Mouse (Mus musculus) adipose tissue, adult 10 weeks (tissue): Measurements from ENCODE around the gene Tcf19. TPM values are rescaled to one million over a fixed set of nuclear protein-coding genes. Genes with fewer than 3 reads are reported as not detected.

Experiments
- polyA plus RNA-seq: library from polyadenylated mRNA; stranded (reverse); fragments of 350-450 nt; fragmentation: Illumina TruSeq; extraction: RNeasy Lipid Tissue Mini Kit (QIAGEN cat#74804); gene quantifications from one replicate; pipeline ENCODE4 v1.2.3, GENCODE M21; 2014; ENCODE audit warnings: low read depth, low replicate concordance

Tcf19 gene
- polyA plus RNA-seq, result 6.6 TPM

DNA sequence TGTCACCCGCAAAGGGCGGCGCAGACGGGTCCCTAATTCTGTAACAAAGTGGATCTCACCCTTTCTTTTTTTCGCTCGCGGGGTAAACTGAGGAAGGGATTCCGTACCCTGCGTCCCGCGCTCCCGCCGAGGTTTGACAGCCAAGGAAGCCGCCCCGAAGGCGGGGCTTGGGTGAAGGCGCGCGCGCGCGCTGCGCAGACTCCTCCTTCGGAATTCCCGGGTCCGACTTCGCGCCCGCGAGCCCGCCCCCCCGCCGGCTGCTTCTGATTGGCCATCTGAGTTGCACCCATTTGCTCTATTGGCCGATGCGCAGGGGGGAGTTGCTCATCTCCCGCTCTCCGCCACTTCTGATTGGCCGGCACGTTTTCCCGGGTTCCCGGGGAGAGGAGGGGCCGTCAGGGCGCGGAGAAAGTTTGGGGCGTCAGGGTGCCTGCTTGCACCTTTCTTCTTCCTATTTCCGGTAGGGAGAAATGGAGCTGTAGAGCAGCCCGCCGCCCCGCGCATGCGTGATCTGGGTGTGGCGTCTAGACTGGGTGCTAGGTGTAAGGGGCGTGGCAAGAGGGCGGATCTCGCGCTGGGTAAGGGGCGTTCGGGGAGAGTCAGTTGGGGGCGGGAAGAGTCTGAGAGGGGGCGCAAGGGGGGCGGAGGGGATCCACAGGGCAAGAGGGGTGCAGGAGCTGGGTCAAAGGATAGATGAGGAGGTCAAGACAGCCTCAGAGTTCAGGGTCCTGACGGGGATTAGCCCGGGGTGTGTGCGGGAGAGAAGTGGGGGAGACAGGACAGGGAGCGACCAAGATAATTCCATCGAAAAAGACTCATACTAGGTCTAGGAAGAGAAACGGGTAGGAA is at the start of gene Tcf19, which contains the start of gene Cchcr1:
Tcf19 (minus strand) TSS at position 173 of the 849 bp plus-strand sequence.
Cchcr1 (plus strand) TSS at position 449 of the 849 bp plus-strand sequence.

DNA sequence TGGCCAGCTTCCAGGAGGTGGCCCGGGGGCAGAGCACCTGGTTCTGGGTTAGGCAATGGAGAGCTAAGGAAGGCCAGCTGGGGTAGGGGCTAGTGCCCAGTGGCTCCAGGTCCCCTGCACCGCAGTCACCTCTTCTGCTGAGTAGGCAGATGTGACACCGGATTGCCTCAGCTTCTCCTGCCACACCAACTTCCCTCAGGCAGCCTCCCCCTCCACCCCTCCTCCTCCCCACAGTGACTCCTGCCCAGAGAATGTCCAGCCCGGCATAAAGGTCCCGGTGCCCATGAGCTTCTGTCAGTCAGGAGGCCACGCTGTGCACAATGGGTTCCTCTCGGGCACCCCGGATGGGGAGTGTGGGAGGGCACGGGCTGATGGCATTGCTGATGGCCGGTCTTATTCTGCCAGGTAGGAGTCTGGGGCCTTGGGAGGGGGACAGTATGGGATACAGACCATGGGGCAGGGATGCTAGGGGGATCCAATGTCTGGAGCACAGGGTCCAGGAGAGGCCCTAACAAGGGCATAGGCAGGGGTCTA is 35.3 kb upstream of the Tcf19 start, which contains the start of gene Cdsn:
Cdsn (plus strand) TSS at position 248 of the 534 bp plus-strand sequence.

DNA sequence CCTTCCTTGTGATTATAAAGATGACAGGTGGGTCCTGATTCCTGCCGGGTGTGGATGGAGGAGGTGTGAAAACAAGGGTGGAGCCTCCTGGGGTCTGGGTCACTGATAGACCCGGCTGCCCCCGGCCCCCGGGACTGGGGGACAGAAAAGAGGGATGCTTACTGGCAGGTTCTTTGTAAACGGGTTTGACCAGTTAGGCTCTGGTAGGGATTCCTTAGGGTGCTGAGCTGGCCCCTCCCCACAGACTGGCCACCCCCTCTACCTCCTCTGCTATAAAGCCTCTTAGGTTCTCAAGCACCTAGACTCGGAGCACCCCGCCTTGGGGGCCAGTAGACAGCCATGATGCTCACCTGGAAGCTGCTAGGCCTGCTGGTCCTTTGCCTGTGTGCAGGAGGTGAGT is 16.3 kb upstream of the Tcf19 start, which contains the start of gene Psors1c2:
Psors1c2 (plus strand) TSS at position 301 of the 400 bp plus-strand sequence.

DNA sequence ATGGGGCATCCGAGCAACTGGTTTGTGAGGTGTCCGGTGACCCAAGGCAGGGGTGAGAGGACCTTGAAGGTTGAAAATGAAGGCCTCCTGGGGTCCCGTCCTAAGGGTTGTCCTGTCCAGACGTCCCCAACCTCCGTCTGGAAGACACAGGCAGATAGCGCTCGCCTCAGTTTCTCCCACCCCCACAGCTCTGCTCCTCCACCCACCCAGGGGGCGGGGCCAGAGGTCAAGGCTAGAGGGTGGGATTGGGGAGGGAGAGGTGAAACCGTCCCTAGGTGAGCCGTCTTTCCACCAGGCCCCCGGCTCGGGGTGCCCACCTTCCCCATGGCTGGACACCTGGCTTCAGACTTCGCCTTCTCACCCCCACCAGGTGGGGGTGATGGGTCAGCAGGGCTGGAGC is 10.8 kb downstream of the Tcf19 start, which contains the start of gene Pou5f1:
Pou5f1 (plus strand) TSS at position 243 of the 400 bp plus-strand sequence.

DNA sequence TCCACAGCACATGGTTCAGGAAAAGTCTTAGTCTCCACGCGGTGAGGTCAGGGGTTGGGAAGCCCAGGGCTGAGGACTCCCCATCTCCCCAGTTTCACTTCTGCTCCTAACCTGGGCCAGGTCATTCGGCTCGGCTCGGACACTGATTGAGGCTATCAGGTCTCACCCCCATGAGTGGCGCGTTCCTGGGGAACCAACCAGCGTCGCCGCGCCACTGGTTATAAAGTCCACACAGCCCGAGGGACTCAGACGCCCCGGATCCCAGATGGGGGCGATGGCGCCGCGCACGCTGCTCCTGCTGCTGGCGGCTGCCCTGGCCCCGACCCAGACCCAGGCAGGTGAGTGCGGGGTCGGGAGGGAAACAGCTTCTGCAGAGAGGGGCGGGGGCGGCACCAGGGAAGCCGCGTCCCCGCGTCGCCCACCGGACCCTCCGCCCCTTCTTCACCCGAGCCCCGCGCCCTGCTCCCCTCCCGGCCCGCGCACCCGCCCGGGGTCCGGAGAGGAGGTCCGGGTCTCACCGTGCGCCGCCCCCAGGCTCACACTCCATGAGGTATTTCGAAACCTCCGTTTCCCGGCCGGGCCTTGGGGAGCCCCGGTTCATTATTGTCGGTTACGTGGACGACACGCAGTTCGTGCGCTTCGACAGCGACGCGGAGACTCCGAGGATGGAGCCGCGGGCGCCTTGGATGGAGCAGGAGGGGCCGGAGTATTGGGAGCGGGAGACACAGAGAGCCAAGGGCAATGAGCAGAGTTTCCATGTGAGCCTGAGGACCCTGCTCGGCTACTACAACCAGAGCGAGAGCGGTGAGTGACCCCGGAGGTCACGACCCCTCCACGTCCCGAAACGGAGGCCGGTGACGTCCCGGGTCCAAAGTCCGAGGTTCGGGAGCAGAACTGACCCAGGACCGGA is 46.5 kb downstream of the Tcf19 start, which contains the start of gene H2-Q10:
H2-Q10 (plus strand) TSS at position 248 of the 910 bp plus-strand sequence.

Other genes starting within 250 kb of the Tcf19 start
- not detected for gene H2-Q1, start 196.4 kb downstream of the Tcf19 start, polyA plus RNA-seq
- 3.6 TPM for gene H2-Q2, start 174.6 kb downstream of the Tcf19 start, polyA plus RNA-seq
- gene H2-Q4, start 137.2 kb downstream of the Tcf19 start, polyA plus RNA-seq, result 52.9 TPM
- gene H2-Q6, start 92.0 kb downstream of the Tcf19 start, polyA plus RNA-seq, result 27.5 TPM
- 30.0 TPM for gene H2-Q7, start 77.7 kb downstream of the Tcf19 start, polyA plus RNA-seq
- gene H2-Q10, start 46.7 kb downstream of the Tcf19 start, polyA plus RNA-seq, result 6.2 TPM
- gene Pou5f1, start 10.8 kb downstream of the Tcf19 start, polyA plus RNA-seq, result not detected
- gene Cchcr1, start 276 bp upstream of the Tcf19 start, polyA plus RNA-seq, result 13.5 TPM
- gene Psors1c2, start 16.4 kb upstream of the Tcf19 start, polyA plus RNA-seq, result not detected
- 27.1 TPM for gene Cdsn, start 35.3 kb upstream of the Tcf19 start, polyA plus RNA-seq
- gene 2300002M23Rik, start 50.6 kb upstream of the Tcf19 start, polyA plus RNA-seq, result 0.65 TPM
- 0.82 TPM for gene Sfta2, start 84.7 kb upstream of the Tcf19 start, polyA plus RNA-seq
- gene Gm9573, start 109.8 kb upstream of the Tcf19 start, polyA plus RNA-seq, result not detected
- not detected for gene Mucl3, start 126.9 kb upstream of the Tcf19 start, polyA plus RNA-seq
- gene Vars2, start 150.8 kb upstream of the Tcf19 start, polyA plus RNA-seq, result 13.1 TPM
- 14.5 TPM for gene Gtf2h4, start 156.9 kb upstream of the Tcf19 start, polyA plus RNA-seq
- gene Ddr1, start 187.8 kb upstream of the Tcf19 start, polyA plus RNA-seq, result 40.9 TPM